Mouse (Mus musculus) adrenal gland, adult 18-20 months (tissue): ENCODE results near the gene Sema3c. TPM values are rescaled to one million over a fixed set of nuclear protein-coding genes. Genes with fewer than 3 reads are reported as not detected.

Experiments used
- DNase-seq, 2 experiments: peaks; one replicate each; pipeline ENCODE4 v3.0.0; 2021 to 2022; ENCODE audit warnings: low spot score in 2 of 2
- total RNA-seq, 2 experiments: library from RNA; stranded (reverse); gene quantifications; 1 replicate in 1 of 2; 2 replicates in 1 of 2; pipeline ENCODE4 v1.2.3; 2021

Sema3c gene
- total RNA-seq, 2 experiments from 2014 or later: 9.4 to 20.5 TPM

DNA sequence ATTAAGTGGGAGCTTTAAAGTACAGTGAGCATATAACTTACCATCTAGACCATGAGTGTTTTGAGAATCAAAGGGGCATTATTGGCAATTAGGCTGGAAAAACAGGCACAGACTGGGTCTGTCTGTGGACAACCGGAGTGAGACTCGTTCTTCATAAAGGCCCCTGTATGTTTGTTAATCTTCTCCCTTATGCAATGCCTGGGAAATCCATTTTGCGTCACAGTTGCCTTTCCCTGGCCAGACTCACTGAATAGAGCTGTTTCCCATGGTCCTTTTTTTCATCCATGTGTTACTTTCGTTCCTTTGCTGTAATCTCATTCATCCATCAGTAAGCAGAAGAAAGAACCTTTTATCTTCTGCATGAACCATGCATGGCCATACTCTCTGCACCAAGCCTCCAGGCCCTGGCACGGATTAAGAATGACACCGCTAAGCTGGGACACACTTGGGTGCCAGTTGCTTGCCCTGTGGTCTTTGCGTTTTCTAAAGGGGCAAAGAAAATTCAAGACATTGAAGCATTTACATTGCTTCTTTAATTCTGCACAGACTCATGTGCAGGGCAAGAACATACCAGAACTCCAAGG is 73.7 kb downstream of the Sema3c start:
- DNase-seq: no peak

GRCm38 (mm10) chr5:17648865-17649542 is 74.9 kb downstream of the Sema3c start:
- no peak for DNase-seq

DNA sequence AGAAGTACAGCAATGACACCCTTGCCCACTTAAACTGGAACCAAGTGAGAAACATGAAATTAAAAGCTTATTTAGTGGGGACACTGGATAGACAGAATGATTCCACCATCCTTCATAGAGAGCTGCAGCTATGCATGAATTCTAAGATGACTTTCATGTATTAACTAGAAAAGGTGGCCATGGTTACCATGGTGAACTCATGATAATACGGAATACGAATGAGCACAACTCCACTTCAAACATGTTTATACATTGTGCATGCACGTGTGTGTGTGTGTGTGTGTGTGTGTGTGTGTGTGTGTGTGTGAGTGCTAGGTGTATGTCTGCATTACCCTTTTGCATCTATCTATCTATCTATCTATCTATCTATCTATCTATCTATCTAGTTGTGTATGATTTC is 87.1 kb downstream of the Sema3c start:
- no peak for DNase-seq

GRCm38 (mm10) chr5:17671356-17671755 is 97.3 kb downstream of the Sema3c start:
- DNase-seq: no peak

DNA sequence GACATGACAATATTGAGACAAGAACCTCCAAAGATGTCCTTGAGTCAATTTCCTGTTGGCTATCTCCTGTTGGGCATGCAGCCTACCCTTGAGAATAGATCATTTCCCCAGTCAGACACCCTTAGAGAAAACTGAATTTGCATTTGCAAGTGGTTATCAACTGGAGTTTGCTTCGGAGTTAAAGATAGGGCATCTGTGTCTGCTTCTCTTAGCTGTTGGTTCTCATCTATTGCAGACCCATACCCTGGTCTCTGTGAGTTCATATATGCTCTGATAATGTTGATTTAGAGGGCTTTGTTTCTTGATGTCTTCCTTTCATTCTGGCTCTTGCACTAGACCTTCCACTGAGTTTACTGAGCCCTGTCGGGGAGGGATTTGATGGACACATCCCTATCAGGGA is 106.8 kb downstream of the Sema3c start:
- no peak for DNase-seq

GRCm38 (mm10) chr5:17689121-17689520 is 115.0 kb downstream of the Sema3c start:
- DNase-seq: no peak

DNA sequence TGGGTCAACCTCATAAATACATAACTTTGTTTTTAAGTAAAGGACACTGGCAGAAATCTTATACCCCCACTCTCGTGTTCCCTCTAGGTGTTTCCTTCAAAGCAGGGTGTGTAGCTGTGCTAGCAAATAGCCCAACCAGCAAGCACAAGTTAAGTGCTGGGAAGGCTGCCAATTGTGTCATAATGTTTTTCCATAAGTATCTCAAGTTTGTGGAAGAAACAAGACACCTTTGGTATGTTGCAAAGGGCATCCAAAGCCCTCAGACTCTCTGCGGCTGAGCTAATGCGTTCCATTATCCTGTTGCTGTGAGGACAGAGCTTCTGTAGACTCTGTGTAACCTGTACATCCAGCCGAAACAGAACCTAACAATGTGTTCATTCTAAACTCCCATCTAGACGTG is 115.5 kb downstream of the Sema3c start:
- DNase-seq: no peak

- no peak for DNase-seq
These were observed 121.3 kb downstream of the Sema3c start for GRCm38 (mm10) chr5:17695366-17695765.

DNA sequence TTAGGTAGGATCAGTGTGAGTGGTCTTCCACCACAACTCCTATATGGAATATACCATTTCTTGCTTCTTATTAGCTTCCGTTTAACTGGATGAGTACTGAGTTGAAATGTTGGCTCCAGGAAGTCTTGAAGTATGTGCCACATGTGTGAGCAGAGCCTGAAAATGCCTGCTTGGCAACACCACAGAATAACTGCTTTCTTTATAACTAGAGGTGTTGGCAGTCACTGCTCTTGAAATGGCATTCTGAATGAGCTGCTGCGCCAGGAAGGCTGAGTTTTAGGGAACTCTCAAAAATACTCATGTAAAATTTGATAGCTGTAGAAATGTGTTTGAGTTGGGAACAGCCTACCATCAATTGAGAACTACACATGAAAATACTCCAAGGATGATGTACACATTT is 124.8 kb downstream of the Sema3c start:
- DNase-seq: no peak

GRCm38 (mm10) chr5:17704160-17704559 is 130.1 kb downstream of the Sema3c start:
- DNase-seq: no peak

GRCm38 (mm10) chr5:17707086-17707485 is 133.0 kb downstream of the Sema3c start:
- no peak for DNase-seq

GRCm38 (mm10) chr5:17712374-17712773 is 138.3 kb downstream of the Sema3c start:
- DNase-seq: no peak

GRCm38 (mm10) chr5:17715206-17715605 is 141.1 kb downstream of the Sema3c start:
- no peak for DNase-seq

DNA sequence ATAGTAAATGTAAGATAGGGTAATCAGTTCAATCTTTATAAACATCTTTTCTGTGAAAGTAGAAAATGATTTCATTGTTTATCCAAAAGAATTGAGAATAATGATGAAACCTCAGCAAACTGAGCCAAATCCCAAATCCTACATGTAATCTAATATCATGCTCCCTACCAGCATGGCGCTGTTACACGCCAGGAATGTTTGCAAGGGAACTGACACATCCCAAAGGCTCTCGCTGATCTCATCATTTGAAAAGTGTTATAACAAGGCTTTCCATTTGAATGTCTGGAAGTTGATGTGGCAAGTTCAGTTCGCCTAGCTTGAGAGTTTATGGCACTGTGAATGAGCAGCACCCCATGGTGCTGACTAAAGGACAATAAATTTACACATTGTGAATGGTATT is 145.9 kb downstream of the Sema3c start:
- no peak for DNase-seq

GRCm38 (mm10) chr5:17724031-17724430 is 149.9 kb downstream of the Sema3c start:
- DNase-seq: no peak

- DNase-seq: no peak
These were observed 154.0 kb downstream of the Sema3c start for GRCm38 (mm10) chr5:17728047-17728446.

DNA sequence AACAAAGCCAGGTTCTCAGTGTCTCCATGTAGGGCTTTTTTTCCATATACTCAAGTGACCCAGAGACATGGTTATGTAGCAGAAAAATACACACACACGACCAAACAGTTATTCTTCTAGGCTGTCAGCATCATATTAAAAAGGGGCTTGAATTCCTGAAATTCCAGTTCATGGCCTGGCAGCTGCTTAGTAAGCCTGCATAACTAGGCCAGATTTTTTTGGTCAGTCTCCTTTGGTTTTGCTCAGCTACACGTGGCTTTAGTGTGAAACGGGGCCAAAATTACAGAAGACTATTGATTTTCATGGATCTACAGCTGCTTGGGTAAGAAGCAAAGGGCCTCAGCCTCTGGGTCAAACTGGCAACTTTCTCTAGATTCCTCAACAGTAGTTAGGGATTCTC is 165.7 kb downstream of the Sema3c start:
- no peak for DNase-seq

DNA sequence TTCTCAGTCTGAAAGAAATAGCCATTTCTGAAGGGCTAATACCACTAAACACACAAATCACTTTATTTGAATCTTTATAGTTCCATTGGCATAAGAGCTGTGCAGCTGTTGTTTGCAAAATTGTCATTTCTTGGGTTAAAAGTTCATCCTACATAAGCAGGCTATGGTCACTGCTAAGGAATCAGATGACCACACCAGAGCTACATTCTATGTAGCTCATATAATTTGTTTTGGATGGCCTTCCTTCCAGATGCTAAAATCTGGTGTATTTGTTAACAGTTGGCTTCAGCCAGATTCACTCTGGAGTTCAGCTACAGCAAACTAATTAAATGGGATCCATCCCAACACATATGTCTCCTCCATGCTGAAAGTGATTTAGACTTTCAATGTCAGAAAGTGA is 172.4 kb downstream of the Sema3c start:
- no peak for DNase-seq

- no peak for DNase-seq
These were observed 173.1 kb downstream of the Sema3c start for GRCm38 (mm10) chr5:17747143-17747542.

GRCm38 (mm10) chr5:17748293-17748692 is 174.2 kb downstream of the Sema3c start:
- DNase-seq: no peak

DNA sequence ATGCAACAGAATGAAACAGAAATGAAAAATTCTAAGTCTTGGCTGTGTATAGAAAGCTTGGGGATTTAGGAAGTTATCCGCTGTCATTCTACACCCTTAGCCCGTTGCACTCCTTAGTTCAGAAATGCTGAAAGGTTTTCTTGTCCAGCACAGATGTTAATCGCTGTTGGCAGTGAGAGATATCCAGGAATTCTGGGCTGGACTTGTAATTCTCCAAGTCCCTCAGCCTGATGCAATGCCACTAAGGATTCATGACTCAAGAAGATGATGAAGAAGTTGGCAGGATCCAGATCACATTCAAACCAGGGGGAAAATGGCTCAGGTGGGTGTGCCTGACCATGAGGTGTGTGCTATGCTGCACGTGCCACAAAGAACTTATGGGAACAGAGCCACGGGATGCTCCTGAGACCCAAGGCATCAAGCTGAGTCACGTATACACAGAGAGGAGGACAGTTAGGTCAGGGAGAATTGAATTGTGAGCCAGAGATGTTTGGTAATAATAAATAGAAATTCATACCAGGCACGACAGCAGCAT is 179.5 kb downstream of the Sema3c start:
- no peak for DNase-seq

- no peak for DNase-seq
These were observed 192.1 kb downstream of the Sema3c start for GRCm38 (mm10) chr5:17766006-17766677.
